Mouse (Mus musculus): ENCODE data around the gene Capn6. TPM values are rescaled to one million over a fixed set of nuclear protein-coding genes. Genes with fewer than 3 reads are reported as not detected.

The Capn6 gene
- polyA plus RNA-seq (2021): not detected

DNA sequence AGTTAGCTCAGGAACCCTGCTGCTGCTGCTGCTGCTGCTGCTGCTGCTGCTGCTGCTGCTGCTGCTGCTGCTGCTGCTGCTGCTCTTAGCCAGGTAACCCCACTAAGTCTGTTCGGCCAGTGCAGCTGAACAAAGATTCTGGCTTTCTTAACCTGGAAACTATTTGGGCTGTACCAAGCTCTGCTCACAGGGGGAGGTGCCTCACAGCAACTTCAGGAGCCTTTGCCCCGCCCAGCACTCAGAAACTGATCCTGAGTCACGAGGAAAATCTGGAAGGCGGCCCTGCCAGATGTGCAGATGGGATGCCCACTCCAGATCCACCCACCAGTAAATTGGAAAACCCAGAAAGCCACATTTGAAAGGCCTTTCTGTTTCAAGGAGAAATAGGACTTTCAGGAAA lies at the start of gene Capn6:
Gene Capn6 (minus strand): TSS at position 203 of the 400 bp plus-strand sequence.
- ChIA-PET CTCF (interaction anchor here (1.2 kb wide), 1 partner anchor 8 kb away, joined by 5 read pairs; no protein-coding TSS in a partner anchor), POLR2A (no interaction called here)
- no peak for TF ChIP-seq CTCF (IDR thresholded peaks at IDR 0.05)
- no peak for ATAC-seq
- no peak for DNase-seq (ENCODE audit: low read depth, low spot score)
- peaks cover 25% of the 10 kb centered on the region for H3K27me3 ChIP-seq
- in situ Hi-C loops (cut with MboI; ENCODE audit: low pct_unique_long_range_greater_than_20kb): no loop called here

DNA sequence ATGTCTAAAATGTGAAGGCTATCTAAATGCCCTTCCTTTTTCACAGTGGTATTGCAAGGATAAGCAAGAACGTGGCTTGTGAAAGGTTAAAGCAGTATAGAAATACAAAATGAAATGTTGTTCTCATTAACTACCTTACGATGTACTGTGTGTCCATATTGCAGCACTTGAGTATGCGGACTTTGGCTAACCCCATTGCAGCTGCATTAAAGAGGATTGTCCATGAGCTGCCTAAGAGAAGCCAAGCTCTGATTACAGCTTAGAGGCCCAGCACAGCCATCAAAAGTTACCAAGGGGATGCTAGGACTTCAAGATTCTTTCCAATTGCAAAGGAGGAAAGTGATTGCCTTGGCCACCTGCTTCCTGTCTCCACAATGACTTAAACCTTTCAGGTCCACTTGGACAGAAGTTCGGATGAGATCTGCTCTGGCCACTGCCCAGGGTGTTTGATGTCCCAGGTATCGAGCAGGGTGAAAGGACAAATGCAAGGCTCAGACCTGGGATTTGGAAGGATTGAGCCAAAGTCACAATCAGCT lies 40.0 kb upstream of the Capn6 start:
- H3K27me3 ChIP-seq: peaks cover 63% of the 10 kb centered on the region
- no peak for ATAC-seq
- in situ Hi-C loops (cut with MboI; ENCODE audit: low pct_unique_long_range_greater_than_20kb): no loop called here

GRCm38 (mm10) chrX:143851351-143851750 lies 24.1 kb upstream of the Capn6 start:
- peaks cover 39% of the 10 kb centered on the region for H3K27me3 ChIP-seq
- ChIA-PET POLR2A (no interaction called here), CTCF (interaction anchor here (1.6 kb wide), 1 partner anchor 10 kb away, joined by 4 read pairs; no protein-coding TSS in a partner anchor)
- DNase-seq (ENCODE audit: low read depth, low spot score): no peak
- no peak for ATAC-seq
- TF ChIP-seq CTCF (IDR thresholded peaks at IDR 0.05): no peak
- in situ Hi-C loops (cut with MboI; ENCODE audit: low pct_unique_long_range_greater_than_20kb): no loop called here

More for the DNA sequence above, 40.0 kb upstream of the Capn6 start:
- POLR2A ChIA-PET: no interaction called here
- DNase-seq (ENCODE audit: low read depth, low spot score): no peak
- CTCF ChIA-PET: no interaction called here
- TF ChIP-seq CTCF (IDR thresholded peaks at IDR 0.05): no peak

DNA sequence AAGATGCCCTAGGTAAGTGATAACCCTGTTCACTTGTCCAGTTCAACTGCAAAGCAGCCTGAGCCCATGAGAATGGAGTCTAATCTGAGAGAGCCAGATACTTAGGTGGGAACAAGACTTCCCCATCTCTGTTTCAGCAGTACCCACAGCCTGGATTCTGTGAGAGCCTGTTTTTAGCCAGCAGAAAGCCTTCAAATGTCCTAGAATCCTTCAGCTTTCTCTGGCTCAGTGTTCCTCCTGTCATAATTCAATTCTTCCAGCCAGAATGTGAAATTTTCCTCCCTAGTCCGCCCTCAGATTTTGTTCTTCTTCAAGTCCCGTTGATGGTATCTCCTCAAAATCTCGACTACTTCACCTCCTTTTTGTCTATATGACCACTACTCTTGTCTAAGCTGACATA lies 22.8 kb upstream of the Capn6 start:
- ChIA-PET CTCF (interaction anchor here (1.6 kb wide), 1 partner anchor 11 kb away, joined by 4 read pairs; no protein-coding TSS in a partner anchor), POLR2A (no interaction called here)
- ATAC-seq: no peak
- no peak for TF ChIP-seq CTCF (IDR thresholded peaks at IDR 0.05)
- peaks cover 26% of the 10 kb centered on the region for H3K27me3 ChIP-seq
- no peak for DNase-seq (ENCODE audit: low read depth, low spot score)
- in situ Hi-C loops (cut with MboI; ENCODE audit: low pct_unique_long_range_greater_than_20kb): no loop called here

GRCm38 (mm10) chrX:143846637-143847036 lies 19.4 kb upstream of the Capn6 start:
- peaks cover 20% of the 10 kb centered on the region for H3K27me3 ChIP-seq
- in situ Hi-C loops (cut with MboI; ENCODE audit: low pct_unique_long_range_greater_than_20kb): no loop called here
- ChIA-PET POLR2A (no interaction called here), CTCF (interaction anchor here (1.0 kb wide), 1 partner anchor 26 kb away, joined by 3 read pairs; no protein-coding TSS in a partner anchor)
- no peak for DNase-seq (ENCODE audit: low read depth, low spot score)
- ATAC-seq: no peak
- TF ChIP-seq CTCF (IDR thresholded peaks at IDR 0.05): no peak

GRCm38 (mm10) chrX:143826521-143826920 lies 693 bp downstream of the Capn6 start:
- DNase-seq (ENCODE audit: low read depth, low spot score) (no peak), ATAC-seq (no peak)
- ChIA-PET POLR2A (no interaction called here), CTCF (no interaction called here)
- H3K27me3 ChIP-seq: peaks cover 25% of the 10 kb centered on the region
- in situ Hi-C loops (cut with MboI; ENCODE audit: low pct_unique_long_range_greater_than_20kb): no loop called here
- no peak for TF ChIP-seq CTCF (IDR thresholded peaks at IDR 0.05)

- no peak for DNase-seq (ENCODE audit: low read depth, low spot score)
Measured at GRCm38 (mm10) chrX:143818961-143819360, 8.3 kb downstream of the Capn6 start.

DNA sequence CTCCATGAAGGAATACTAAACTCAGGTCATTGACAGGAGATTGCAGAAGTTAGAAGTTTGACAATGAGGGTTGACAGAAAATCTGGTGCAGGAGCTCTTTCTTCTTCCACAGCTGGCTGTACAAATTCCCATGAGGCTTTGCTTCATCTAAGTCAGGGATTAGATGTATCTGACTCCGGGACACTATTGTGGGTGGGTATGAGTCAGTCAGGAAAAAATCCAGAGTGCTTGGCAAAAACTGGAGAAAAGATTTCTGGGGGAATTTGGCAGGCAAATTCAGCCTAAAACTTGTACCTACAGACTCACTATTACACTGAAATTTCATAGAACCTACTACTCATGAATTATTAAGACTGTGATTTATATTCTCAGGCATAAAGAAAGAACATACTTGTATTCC lies 11.3 kb downstream of the Capn6 start:
- no peak for ATAC-seq
- CTCF ChIA-PET: interaction anchor here (1.3 kb wide), 1 partner anchor 21 kb away, joined by 3 read pairs; no protein-coding TSS in a partner anchor
- no peak for TF ChIP-seq CTCF (IDR thresholded peaks at IDR 0.05)
- POLR2A ChIA-PET: no interaction called here
- DNase-seq (ENCODE audit: low read depth, low spot score): no peak
- H3K27me3 ChIP-seq: peaks cover 33% of the 10 kb centered on the region
- in situ Hi-C loops (cut with MboI; ENCODE audit: low pct_unique_long_range_greater_than_20kb): loop anchor here (25.0 kb wide), 1 partner anchor 729 kb away; the partner anchor contains the start of gene Rtl9

More at GRCm38 (mm10) chrX:143818961-143819360, 8.3 kb downstream of the Capn6 start:
- in situ Hi-C loops (cut with MboI; ENCODE audit: low pct_unique_long_range_greater_than_20kb): loop anchor here (25.0 kb wide), 1 partner anchor 732 kb away; the partner anchor contains the start of gene Rtl9
- no peak for ATAC-seq
- TF ChIP-seq CTCF (IDR thresholded peaks at IDR 0.05): peak; percentile 30
- peaks cover 43% of the 10 kb centered on the region for H3K27me3 ChIP-seq
- CTCF ChIA-PET: interaction anchor here (0.7 to 1.4 kb wide), 2 partner anchors 9 to 38 kb away, joined by 3 to 5 read pairs; no protein-coding TSS in a partner anchor
- POLR2A ChIA-PET: no interaction called here

GRCm38 (mm10) chrX:143762556-143762955 lies 64.7 kb downstream of the Capn6 start:
- no peak for TF ChIP-seq CTCF (IDR thresholded peaks at IDR 0.05)
- peaks cover 46% of the 10 kb centered on the region for H3K27me3 ChIP-seq
- POLR2A ChIA-PET: no interaction called here
- peak; percentile 71 for ATAC-seq
- peak; percentile 41 for DNase-seq (ENCODE audit: low read depth, low spot score)
- in situ Hi-C loops (cut with MboI; ENCODE audit: low pct_unique_long_range_greater_than_20kb): no loop called here
- CTCF ChIA-PET: interaction anchor here (1.6 kb wide), 1 partner anchor 23 kb away, joined by 4 read pairs; no protein-coding TSS in a partner anchor

Other genes with a start within 250 kb of the Capn6 start
- 0.03 TPM for gene Dcx, start 105.9 kb upstream of the Capn6 start, polyA plus RNA-seq (2021)

Data from Patski (cell line).